Mouse (Mus musculus) kidney, postnatal 10 days (tissue): Measurements from ENCODE around the gene Tnni3.
A peak's percentile ranks its signal among the peaks of the same experiment; 100 is the strongest.

Experiments
- DNase-seq: peaks from one replicate; pipeline ENCODE4 v3.0.0; 2021; ENCODE audit warnings: mixed read lengths

The Tnni3 gene

DNA sequence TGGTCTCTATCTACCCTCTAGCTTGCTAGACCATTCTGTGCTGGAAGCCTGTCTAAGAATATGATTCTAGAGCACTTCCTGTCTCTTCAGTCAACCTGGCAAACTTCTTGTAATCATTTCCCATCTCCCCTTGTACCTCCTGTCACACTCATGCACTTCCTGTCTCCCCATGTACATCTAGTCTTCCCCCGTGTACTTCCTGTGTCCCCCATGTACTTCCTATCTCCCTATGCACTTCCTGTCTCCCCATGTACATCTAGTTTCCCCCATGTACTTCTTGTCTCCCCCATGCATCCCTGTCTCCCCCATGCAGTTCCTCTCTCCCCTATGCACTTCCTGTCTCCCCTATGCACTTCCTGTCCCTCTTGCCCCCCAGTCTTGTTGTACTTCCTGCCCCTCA lies 5.5 kb downstream of the Tnni3 start:
- no peak for DNase-seq

DNA sequence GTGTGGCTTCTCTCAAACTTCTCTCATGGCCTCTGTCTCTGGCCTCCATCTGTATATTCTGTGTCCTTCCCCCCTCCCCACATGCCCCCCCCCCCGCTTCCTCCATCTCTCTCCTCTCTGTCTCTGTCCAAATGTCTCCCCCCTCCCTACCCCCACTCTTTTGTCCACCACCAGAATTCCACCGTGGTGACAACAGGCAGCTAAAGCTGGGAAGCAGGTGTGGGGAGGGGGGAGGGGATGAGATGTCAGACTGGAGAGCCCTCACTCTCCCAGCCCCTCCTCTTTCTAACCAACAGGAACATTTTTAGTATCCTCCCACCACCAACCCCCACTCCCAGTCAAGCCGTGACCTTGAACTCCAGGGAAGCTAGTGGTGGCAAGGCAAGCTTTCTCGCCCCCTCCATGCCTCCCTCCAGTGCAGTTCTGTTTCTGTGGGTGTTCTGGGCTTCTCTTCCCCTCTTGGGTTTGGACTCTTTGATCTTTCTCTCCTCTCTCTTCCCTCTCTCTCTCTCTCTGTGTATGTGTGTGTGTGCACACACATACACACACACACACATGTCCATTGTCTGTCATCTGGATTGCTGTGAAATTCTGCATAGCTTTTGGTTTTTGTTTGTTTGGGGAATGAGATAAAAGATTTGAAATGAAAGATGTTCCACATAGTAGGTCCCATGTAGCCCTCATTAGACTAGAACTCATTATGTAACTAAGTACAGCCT lies 7.5 kb downstream of the Tnni3 start, which contains the start of gene Tnnt1:
TSS of gene Tnnt1 (minus strand) at position 51 of the 719 bp plus-strand sequence.
- no peak for DNase-seq

DNA sequence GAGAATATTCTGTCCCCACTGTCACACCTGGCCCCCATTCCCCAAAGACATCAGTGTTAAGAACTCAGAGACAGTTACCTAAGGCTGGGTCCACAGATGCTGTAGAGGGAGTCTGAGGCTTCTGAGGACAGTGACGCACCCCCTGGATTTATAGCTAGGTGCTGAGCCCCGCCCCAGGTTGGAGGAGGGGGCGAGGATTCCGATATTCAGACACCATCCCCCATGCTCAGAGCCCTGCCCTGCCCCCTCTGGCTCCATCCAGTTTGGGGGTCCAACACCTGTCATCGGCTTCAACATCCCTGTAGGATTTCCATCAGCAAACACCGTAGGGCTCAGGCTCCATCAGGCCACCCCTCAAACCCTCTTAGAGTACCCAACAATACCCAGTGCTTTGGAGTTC lies 8.2 kb downstream of the Tnni3 start:
- no peak for DNase-seq

DNA sequence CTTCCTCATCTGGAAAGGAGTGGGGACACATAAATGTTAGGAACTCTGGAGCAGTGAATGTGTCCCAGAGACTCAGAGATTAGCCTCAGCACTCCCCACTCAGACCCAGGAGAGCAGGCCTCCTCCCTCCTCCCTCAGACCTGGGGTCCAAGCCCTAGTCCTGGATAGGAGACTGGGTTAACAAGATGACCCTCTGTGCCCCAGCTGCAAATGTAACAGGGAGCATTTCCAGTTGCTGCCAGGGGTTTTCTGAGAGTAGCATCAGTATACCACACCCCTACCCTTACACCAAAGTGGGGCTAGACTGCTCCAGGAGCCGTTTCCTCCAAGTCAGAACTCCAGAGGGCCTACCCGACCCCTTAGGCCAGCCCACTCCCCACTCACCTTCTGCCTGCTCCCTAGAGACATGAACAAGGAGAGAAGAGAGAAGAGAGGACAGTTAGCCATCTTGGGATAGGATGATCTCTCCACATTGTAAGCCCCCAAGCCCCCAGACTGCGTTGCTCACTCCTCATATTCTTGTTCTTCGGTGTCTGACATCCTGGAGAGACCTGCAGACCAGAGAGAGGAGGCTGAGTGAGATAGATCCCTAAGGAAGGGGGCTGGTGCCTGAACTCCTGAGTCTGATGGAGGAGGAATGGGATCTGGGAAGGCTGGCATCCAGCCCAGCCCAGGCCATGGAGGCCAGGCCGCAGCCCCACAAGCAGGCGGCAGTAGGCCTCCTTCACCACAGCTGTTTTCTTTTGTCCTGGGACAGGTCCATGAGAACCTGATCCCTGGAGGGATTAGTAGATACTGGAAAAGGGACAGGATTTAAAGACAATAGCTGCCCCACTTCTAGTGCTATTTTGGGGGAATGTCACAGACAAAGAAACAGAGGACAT lies 10.0 kb downstream of the Tnni3 start:
- DNase-seq: peak; percentile 68

DNA sequence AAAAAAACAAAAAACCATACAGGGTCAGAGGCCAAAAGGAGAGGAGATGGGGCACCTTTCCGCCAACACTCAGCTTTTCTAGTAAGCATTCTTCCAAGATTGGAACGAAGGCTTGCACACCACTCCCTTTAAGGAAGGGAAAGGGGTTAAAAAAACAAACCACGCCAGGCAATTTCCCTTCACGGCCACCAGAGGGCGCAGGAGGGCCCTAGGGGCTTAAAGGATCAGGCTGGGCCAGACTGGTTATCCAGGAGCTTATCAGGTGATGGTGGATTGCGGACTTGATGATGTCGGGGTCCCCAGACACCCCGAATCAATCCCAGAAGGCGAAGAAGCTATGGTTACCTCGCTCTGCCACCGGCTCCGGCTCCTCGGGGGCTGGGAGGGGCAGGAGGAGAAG lies 10.8 kb downstream of the Tnni3 start:
- peak; percentile 56 for DNase-seq

DNA sequence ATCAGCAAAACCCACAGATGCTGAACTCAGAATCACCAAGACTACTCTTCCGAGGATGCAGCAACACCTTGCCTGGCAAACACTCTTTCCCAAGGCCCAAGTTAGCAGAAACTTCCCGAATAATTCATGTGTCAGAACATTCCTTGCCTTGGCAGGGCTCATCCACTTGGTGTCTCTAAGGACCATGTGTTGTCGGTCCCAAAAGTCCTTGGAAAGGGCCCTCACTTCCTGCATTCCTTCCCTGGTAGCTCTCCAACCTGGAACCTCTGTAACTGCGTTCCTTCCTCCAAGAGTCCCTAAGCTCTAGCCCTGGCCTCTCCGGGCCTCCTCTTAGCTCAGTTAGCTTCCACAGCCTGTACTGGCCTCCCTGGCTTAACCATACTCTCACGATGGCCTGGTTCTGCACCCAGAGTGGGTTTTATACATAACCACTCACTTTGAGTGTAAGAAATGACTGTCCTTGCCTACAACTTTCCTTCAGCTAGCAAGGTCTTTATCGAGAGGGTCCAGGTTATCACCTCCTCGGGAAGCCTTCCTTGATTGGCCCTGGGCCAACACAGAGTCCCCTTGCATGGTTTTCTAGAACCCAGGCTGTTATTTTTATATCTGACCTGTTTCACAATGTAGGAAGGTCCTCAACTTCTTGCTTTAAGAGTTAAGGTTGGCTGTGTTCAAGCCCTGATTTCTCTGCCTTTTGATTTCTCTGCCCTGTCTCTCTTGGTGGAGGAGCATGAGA lies 12.4 kb downstream of the Tnni3 start:
- no peak for DNase-seq

DNA sequence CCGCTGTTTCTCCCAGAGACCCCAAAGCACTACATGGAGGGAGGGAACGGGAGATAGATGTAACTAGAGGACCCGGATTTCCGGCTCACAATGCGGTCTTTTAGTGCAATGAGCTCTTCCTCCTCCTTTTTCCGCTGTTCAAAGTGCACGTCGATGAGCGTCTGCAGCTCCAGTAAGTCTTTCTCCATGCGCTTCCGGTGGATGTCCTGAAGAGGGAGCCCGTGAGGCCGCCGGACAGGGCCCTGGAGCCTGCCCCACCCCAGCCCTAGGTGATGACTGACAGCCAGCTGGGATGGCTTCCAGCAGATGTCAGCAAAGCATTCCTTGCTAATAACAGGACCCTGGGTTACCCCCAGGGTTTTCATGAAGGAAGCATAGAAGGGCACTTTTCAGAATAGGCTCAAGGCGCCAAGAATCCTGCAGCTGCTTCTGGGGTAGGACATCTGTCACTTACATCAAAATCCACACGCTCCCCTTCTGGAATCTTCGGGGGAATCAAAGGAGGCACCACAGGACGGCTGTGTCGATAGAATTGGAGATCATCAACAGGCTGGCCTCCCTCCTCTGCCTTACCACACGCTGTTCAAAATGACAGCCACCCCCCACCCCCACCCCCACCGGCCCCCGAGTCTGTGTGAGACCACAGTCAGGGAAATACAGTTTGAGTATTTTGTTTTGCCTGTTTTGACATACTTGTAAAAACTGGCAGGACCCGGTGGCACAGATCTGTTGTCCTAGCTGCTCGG lies 14.0 kb downstream of the Tnni3 start:
- peak; percentile 86 for DNase-seq

DNA sequence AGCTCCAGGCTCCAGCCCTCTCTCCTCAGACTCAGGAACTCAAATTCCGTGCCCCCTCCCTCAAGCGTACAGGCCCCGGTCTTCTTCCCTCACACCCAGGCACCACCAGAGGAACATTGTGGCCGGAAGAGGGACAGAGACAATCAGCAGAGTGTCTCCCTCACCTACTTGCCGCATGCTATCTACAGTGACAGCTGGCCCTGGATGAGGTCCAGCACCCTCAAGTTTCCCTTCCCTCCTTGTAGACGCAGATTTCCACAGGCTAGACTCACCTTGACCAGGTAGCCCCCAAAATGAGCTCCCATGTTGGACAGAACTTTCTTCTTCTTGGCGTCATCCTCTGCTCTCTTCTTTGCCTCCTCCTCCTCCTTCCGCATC lies 15.3 kb downstream of the Tnni3 start:
- no peak for DNase-seq

DNA sequence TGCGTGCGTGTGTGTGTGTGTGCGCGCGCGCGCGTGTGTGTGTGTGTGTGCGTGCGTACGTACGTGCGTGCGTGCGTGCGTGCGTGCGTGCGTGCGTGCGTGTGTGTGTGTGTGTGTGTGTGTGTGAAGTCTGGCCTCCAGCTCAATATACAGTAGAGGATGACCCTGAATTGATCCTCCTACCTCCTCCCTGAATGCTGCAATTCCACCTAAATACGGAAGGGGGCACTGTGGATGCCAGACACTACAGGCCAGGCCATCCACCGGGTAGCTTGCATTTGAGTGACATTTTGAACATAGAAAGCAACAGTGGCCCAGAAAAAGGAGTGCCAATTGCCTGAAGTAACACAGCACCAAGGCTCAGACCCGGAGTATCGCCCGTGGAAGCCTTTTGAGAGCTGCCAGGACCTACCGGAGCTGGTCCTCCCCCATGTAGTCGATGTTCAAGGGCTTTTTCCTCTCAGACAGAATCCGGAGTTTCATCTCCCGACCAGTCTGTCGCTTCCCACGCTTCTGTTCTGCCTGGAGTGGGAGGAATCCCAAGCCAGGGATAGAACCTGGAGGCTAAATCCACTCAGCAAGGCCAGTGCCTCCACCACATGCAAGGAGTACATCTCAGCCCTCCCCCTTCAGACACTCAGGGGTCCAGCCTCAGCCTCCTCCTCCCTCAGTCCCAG lies 15.8 kb downstream of the Tnni3 start:
- no peak for DNase-seq

DNA sequence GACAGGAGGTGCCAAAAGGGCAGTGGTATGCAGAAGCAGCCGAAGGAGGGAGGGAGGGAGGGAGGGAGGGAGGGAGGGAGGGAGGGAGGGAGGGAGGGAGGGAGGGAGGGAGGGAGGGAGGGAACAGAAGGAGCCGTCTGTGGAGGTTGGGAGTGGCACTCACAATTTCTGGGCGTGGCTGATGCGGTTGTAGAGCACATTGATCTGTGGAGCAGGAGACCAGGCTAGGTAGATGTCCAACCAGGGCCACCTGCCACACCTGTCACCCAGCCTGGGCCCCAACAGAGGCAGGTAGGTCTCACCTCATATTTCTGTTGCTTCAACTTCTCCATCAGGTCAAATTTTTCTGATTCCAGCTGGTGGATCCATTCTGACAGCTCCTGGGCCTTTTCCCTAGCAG lies 16.8 kb downstream of the Tnni3 start:
- no peak for DNase-seq

DNA sequence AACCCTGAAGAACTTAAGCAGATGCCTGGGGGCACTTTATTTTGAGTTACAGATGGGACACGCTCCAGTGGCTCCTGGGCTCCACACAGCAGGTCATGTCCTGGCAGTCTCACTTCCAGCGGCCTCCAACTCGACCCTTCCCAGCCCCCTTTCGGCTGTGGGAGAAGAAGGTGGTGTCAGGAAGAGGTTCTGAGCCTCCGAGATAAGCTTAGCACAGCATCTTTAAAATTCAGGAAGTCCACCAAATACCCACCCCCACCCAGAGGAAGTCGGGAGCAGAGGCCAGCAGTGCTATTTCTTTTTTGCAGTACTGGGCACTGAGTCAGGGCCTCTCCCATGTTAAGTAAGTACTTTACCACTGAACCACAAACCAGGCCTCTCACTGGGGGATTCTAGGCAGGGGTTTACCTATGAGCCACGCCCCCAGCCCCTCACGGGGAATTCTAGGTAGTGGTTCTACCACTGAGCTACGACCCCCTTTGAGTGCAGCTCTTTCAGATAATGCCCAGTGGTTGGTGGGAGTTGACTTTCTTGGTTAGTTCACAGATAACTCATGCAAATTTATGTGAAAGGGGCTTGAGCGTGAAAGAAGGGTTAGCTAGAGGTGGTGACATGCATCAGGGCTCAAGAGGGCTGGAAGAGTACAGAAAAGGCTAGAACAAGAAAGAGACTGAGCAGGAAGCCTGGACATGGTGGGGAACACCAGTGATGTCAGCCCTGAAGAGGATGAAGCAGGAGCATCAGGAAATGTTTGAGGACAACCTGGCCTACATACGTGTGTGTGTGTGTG lies 19.2 kb downstream of the Tnni3 start:
- DNase-seq: no peak

DNA sequence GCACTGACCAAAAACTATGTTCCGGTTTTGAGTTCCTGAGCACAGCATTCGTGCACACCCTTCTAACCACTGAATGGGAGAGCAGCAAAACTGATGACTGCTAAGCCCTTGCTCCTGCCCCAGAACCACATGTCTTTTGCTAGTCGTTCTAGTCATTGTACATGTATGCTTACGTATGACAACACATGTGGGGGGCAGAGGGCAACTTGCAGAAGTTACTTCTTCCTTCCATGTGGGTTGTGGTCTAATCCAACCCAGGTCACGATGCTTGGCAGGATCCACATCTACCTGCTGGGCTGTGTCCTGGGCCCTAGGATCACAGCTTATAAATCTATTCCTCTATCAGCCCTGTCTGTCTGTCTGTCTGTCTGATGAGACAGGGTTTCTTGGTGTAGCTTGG lies 20.2 kb downstream of the Tnni3 start:
- no peak for DNase-seq

DNA sequence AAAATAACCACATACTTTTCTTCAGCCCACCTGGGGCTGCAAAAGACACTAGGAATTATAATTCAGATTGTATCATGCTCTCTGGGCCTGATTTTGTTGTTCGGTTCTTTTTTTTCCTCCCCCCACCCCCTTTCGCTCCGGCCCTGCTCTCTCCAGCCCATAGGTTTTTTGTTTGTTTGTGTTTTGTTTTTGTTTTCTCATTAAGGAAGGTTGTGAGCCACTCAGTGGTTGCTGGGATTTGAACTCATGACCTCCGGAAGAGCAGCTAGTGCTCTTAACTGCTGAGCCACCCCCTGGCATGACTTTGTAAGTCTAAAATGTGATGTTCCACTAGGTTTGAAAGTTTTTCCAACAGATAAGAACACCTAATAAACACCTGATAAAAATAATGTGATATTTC lies 20.9 kb downstream of the Tnni3 start:
- no peak for DNase-seq

DNA sequence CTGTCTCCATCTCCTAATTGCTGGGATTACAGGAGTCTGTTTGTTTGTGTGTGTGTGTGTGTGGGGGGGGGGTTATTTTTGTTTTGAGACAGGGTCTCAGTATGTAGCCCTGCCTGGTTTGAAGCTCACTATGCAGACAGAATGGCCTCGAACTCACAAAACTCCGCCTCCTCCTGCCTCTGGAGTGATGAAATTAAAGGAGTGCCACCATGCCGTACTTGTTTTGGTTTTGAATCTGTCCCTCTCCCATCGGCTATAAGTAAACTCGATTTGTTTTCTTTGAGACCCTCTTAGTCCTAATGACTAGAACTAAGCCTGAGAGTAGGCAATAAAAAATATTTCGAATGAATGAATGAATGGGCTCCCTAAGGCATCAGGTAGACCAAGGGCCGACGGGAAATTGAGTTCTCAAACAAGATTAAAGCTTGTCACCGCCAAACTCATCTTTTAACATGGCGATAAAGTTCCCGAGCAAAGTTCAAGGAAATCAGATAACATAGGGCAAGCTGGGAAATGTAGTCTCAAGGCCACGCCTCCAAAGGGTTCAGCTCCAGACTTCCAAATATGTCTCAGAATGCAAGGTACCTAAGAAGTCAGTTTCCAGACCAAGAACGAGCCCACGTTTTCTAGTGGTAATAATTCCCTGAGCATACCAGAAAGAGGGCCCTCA lies 21.5 kb downstream of the Tnni3 start:
- DNase-seq: no peak

DNA sequence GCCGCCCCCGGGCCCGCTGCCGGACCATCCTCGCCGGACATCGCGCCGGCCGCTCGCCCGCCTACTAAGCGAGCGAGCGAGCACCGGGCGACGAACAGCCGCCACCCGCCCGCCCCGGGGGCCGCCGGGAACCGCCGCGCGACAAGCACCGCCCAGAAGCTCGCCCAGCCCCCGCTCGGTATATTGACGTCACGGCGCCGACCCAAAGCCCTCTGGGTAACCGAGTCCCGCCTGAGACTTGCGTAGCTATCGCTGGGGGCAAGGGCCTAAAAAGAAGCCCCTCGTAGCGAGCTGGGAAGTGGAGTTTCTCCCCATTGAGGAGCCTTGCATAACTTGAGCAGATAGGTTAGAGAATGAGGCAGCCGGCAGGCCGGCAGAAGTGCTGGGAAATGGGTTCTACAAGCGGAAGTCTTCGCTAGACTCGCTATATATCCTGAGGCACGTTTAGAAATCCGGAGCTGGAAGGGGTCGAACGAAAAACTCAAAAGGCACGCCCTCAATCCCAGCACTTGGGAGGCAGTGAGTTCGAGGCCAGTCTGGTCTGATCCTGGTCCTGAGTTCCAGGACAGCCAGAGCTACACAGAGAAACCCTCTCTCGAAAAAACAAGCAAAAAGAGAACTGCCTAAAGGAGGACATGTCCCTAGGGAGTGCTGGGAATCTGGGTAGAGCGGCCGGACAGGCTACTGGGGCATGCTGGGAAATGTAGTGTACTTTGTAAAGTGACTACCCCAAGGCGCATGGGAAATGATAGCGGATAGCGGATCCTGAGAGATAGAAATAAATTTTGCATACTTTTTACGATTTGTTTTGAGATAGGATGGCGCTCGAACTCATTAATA lies 22.3 kb downstream of the Tnni3 start, which contains the start of gene Ppp1r12c:
TSS of gene Ppp1r12c (minus strand) at position 123 of the 840 bp plus-strand sequence.
- DNase-seq: peak; percentile 98

DNA sequence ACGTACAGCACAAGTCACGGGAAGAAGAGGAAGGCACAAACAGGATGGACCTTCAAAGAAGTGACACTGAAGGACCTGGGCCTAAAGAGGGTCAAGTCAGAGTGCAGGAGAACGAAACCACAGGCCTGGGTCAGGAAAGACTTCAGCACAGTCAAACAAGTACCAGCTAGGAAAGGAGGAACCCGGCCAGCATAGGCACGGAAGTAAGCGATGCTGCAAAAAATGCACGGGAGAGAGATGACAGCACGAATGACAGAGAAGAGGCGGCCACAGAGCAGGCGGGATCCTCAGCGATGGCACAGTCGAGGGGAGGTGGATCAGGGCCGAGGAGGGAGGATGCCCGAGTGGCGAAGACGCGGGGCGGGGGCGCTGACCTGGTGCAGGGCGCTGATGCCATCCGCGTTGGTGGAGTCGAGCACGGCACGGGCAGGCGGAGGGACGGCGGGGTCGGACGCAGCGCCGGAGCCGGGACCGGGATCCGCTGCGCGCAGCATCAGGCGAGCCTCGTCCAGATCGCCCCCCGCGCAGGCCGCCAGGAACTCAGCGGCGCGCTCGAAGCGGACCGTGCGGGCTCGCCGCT lies 23.0 kb downstream of the Tnni3 start:
- peak; percentile 66 for DNase-seq

DNA sequence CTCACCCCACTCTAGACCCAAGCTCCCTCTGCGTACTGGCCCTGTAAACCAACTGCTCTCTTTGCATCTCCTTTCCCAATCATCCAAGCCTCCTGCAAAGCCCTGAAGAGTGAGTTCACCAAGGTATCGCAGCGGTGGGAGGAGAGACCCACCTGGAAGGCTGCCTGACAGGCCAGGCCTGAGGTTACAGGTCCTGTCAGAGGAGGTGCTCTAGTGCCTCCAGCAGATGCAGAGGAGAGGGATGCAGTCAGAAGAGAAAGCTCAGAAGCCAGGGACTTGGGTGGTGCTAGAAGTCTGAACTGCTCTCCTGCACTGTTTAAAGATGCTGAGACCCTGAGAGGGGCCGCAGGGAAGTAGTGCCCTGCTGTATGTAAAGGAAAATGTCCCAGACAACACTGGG lies 25.0 kb downstream of the Tnni3 start:
- no peak for DNase-seq

DNA sequence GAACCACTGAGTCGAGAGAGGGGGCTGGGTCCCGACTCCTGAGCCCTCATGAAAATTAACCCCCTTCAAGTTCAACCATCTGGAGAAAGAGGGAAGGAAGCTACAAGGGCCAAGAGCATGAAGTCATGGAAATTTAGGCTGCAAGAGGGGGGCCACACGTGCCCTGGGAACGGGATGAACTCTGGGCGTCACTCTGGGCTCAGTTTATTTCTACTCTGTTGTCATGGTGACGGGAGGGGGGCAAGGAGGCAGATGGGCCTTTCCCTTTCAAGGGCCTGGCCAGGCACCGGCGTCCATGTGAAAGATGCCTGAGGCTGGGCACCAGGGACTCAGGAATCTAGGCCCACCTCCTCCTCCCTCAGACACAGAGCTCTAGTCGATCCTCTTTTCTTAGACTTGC lies 25.8 kb downstream of the Tnni3 start:
- peak; percentile 76 for DNase-seq

DNA sequence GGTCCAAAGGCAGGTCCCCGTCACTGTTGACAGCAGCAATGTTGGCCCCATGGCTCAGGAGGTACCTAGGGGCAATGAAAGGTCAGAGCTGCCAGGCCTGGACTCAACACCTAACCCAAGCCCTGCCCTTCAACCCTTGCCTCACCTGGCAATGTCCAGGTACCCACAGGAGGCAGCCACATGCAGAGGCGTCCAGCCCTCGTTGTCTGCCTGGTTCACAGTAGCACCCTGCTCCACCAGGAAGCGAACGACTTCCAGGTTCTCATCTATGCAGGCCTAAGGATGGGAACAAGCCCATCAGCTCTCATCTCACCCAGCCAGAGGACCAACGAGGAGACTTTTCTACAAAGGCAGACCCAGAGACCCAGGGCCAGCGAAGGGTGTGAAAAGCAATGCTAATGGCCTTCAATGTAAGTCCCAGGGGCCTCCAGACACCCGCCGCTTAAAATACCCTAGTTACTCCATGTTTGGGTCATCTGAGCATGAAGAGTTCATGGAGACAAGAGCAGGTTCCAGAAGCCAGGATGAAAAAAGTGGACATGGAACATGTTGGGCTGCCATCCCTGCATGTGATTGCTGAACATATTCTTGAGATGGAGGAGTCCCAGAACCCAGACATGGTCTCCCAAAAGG lies 26.6 kb downstream of the Tnni3 start:
- no peak for DNase-seq
